Mouse (Mus musculus) megakaryocyte, embryonic 14.5 days (primary cell): ENCODE results near the gene Gm49320.

Source experiments
- FLI1 ChIP-seq: IDR thresholded peaks from 2 replicates; pipeline ENCODE4 v1.6.1; 2012; ENCODE audit warnings: low read length, inconsistent platforms, mixed read lengths
- GATA1 ChIP-seq: IDR thresholded peaks from 3 replicates; pipeline ENCODE4 v1.6.1; 2012; ENCODE audit warnings: mixed read lengths, low read length, inconsistent platforms, borderline replicate concordance

DNA sequence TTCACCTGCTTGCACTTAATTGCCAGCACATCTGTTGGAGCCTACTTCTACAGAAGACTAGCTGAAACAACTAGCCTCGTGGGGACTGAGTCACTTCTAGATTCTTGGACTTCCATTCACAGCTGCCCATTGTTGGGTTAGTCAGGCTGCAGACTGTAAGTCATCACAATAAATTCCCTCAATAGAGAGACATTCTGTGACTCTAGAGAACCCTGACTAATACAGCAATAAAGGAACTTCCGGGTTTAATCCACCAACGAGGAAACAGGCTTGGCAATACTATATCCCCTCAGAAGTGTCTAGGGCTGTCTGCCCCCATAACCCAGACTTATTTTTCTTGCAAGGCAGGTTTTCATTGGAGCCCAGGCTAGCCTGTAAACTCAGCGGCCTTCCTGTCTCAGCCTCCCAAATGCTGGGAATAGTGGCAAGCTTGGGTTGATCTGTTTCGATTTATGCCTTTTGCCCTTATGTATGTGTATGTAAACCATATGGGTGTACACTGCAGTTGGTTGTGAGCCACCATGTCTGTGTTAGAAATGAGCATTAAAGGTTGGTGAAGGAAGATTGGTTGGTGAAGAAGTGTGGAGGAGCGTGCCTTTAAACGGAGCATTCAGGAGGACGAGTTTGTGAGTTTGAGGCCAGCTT is 13.6 kb downstream of the Gm49320 start:
- TF ChIP-seq GATA1 (no peak), FLI1 (no peak)
